Mouse (Mus musculus): ENCODE measurements around the gene Sod3.

- TF ChIP-seq POLR2A (IDR thresholded peaks at IDR 0.05; ENCODE audit: borderline replicate concordance, extremely low read depth, low read depth, low read length): no peak
- no peak for TF ChIP-seq CTCF (IDR thresholded peaks at IDR 0.05; ENCODE audit: insufficient read depth, low read length)
Measured at GRCm38 (mm10) chr5:52416485-52416884, 52.9 kb downstream of the Sod3 start.
